Mouse (Mus musculus) limb, embryonic 11.5 days (tissue): ENCODE results near the gene Rnf11. TPM values are rescaled to one million over a fixed set of nuclear protein-coding genes. Genes with fewer than 3 reads are reported as not detected.

Source experiments
- ATAC-seq: fragments of 200-750 bp; cut with Nextera tagmentation; 2 replicates; pipeline ENCODE4 v1.8.0; 2017; ENCODE audit warnings: low read depth; ENCODE audit not compliant: insufficient number of reproducible peaks, low FRiP score, low TSS enrichment
- DNase-seq: peaks from one replicate; pipeline ENCODE4 v3.0.0-alpha.2; 2015; ENCODE audit warnings: low spot score
- H3K27ac ChIP-seq: fragments of 300-500 bp; sonication (generic); replicated peaks from 2 replicates; pipeline ENCODE4 v1.5.1; 2014; ENCODE audit warnings: low read depth, mild to moderate bottlenecking, low read length
- H3K27me3 ChIP-seq: fragments of 300-500 bp; sonication (generic); 2 replicates; pipeline ENCODE4 v1.6.1; 2014; ENCODE audit warnings: mild to moderate bottlenecking, low read length, mixed read lengths; ENCODE audit not compliant: control insufficient read depth, insufficient read depth
- H3K36me3 ChIP-seq: fragments of 300-500 bp; sonication (generic); 2 replicates; pipeline ENCODE4 v1.6.1; 2014; ENCODE audit warnings: mild to moderate bottlenecking, low read length, moderate library complexity, mixed read lengths; ENCODE audit not compliant: control insufficient read depth, insufficient read depth
- H3K4me1 ChIP-seq: fragments of 300-500 bp; sonication (generic); 2 replicates; pipeline ENCODE4 v1.6.1; 2014; ENCODE audit warnings: low read length, mixed read lengths; ENCODE audit not compliant: control insufficient read depth, insufficient read depth
- H3K4me2 ChIP-seq: fragments of 300-500 bp; sonication (generic); 2 replicates; pipeline ENCODE4 v1.6.1; 2014; ENCODE audit warnings: low read depth, mild to moderate bottlenecking, moderate library complexity; ENCODE audit not compliant: severe bottlenecking
- H3K4me3 ChIP-seq: fragments of 300-500 bp; sonication (generic); 2 replicates; pipeline ENCODE4 v1.5.1; 2014; ENCODE audit warnings: low read depth, low read length
- H3K9ac ChIP-seq: fragments of 300-500 bp; sonication (generic); 2 replicates; pipeline ENCODE4 v1.6.1; 2014; ENCODE audit warnings: mild to moderate bottlenecking, low read length
- H3K9me3 ChIP-seq: fragments of 300-500 bp; sonication (generic); 2 replicates; pipeline ENCODE4 v1.6.1; 2016; ENCODE audit warnings: low read length; ENCODE audit not compliant: control insufficient read depth
- WGBS: fragments of 180-500 bp; shearing (Covaris S2); extraction: QIAGEN DNeasy Blood & Tissue Kit; methylation state at CpG from one replicate; pipeline ENCODE4 v1.1.7; 2014; 5-methylcytosine and 5-hydroxymethylcytosine counted together
- polyA plus RNA-seq: library from polyadenylated mRNA; unstranded; fragments of >200 nt; fragmentation: Nextera tagmentation; extraction: Ambion mirVana; gene quantifications from 2 replicates; pipeline ENCODE4 v1.2.1, GENCODE M21; 2014

Gene Rnf11
- polyA plus RNA-seq, 1 experiment from 2014 or later: 36.9 TPM

- DNase-seq: peak; percentile 62
- no peak overlapping the region for H3K4me3 ChIP-seq
- 49% methylated on average over 13 of the region's 13 CpGs for WGBS
- H3K27me3 ChIP-seq: no peaks in the 10 kb centered on the region
- H3K9me3 ChIP-seq: no peaks in the 10 kb centered on the region
- no peaks in the 10 kb centered on the region for H3K36me3 ChIP-seq
- H3K9ac ChIP-seq: no peak overlapping the region
- ATAC-seq: no peak
- no peak overlapping the region for H3K27ac ChIP-seq
- H3K4me1 ChIP-seq: peaks cover 12% of the 10 kb centered on the region
- H3K4me2 ChIP-seq: no peak overlapping the region
Observed at GRCm38 (mm10) chr4:109430854-109431253, 53.7 kb downstream of the Rnf11 start.

GRCm38 (mm10) chr4:109430250-109430649, 54.3 kb downstream of the Rnf11 start:
- H3K4me2 ChIP-seq: no peak overlapping the region
- no peak for DNase-seq
- no peaks in the 10 kb centered on the region for H3K27me3 ChIP-seq
- no peak overlapping the region for H3K9ac ChIP-seq
- H3K4me3 ChIP-seq: no peak overlapping the region
- peaks cover 12% of the 10 kb centered on the region for H3K4me1 ChIP-seq
- no peaks in the 10 kb centered on the region for H3K9me3 ChIP-seq
- ATAC-seq: no peak
- no peaks in the 10 kb centered on the region for H3K36me3 ChIP-seq
- no peak overlapping the region for H3K27ac ChIP-seq
- WGBS: 91% methylated on average over 7 of the region's 7 CpGs

- Histone ChIP-seq H3K36me3 (no peaks in the 10 kb centered on the region), H3K9me3 (no peaks in the 10 kb centered on the region), H3K4me3 (no peak overlapping the region), H3K9ac (no peak overlapping the region), H3K27me3 (no peaks in the 10 kb centered on the region), H3K4me2 (no peak overlapping the region), H3K4me1 (peaks cover under 1% of the 10 kb centered on the region), H3K27ac (no peak overlapping the region)
- DNase-seq (no peak), ATAC-seq (no peak)
- WGBS: 70% methylated on average over 1 of the region's 1 CpGs
Observed at GRCm38 (mm10) chr4:109427058-109427457, 57.5 kb downstream of the Rnf11 start.

GRCm38 (mm10) chr4:109423438-109423837, 61.1 kb downstream of the Rnf11 start:
- Histone ChIP-seq H3K4me1 (no peaks in the 10 kb centered on the region), H3K4me2 (no peak overlapping the region), H3K4me3 (no peak overlapping the region), H3K9ac (no peak overlapping the region), H3K36me3 (no peaks in the 10 kb centered on the region), H3K9me3 (no peaks in the 10 kb centered on the region), H3K27ac (no peak overlapping the region), H3K27me3 (no peaks in the 10 kb centered on the region)
- no peak for ATAC-seq
- no peak for DNase-seq
- 78% methylated on average over 2 of the region's 2 CpGs for WGBS

GRCm38 (mm10) chr4:109422436-109422835, 62.1 kb downstream of the Rnf11 start:
- ATAC-seq: no peak
- WGBS: 80% methylated on average over 6 of the region's 6 CpGs
- H3K4me1 ChIP-seq: no peaks in the 10 kb centered on the region
- no peak overlapping the region for H3K4me2 ChIP-seq
- no peaks in the 10 kb centered on the region for H3K9me3 ChIP-seq
- H3K4me3 ChIP-seq: no peak overlapping the region
- no peak for DNase-seq
- H3K36me3 ChIP-seq: no peaks in the 10 kb centered on the region
- no peaks in the 10 kb centered on the region for H3K27me3 ChIP-seq
- H3K9ac ChIP-seq: no peak overlapping the region
- no peak overlapping the region for H3K27ac ChIP-seq

GRCm38 (mm10) chr4:109421608-109422007, 62.9 kb downstream of the Rnf11 start:
- Histone ChIP-seq H3K9ac (no peak overlapping the region), H3K27ac (no peak overlapping the region), H3K27me3 (no peaks in the 10 kb centered on the region), H3K4me3 (no peak overlapping the region), H3K9me3 (no peaks in the 10 kb centered on the region), H3K4me2 (no peak overlapping the region), H3K4me1 (no peaks in the 10 kb centered on the region), H3K36me3 (no peaks in the 10 kb centered on the region)
- DNase-seq (no peak), ATAC-seq (no peak)
- WGBS: 85% methylated on average over 7 of the region's 7 CpGs

- Histone ChIP-seq H3K4me3 (no peak overlapping the region), H3K27me3 (no peaks in the 10 kb centered on the region), H3K9me3 (no peaks in the 10 kb centered on the region), H3K4me1 (no peaks in the 10 kb centered on the region), H3K9ac (no peak overlapping the region), H3K4me2 (no peak overlapping the region), H3K36me3 (no peaks in the 10 kb centered on the region), H3K27ac (no peak overlapping the region)
- 73% methylated on average over 8 of the region's 8 CpGs for WGBS
- no peak for DNase-seq
- no peak for ATAC-seq
Observed at GRCm38 (mm10) chr4:109420138-109420795, 64.3 kb downstream of the Rnf11 start.

- WGBS: 87% methylated on average over 4 of the region's 4 CpGs
- no peak for DNase-seq
Observed at GRCm38 (mm10) chr4:109419563-109419962, 65.0 kb downstream of the Rnf11 start.

GRCm38 (mm10) chr4:109419017-109419416, 65.5 kb downstream of the Rnf11 start:
- ATAC-seq (no peak), DNase-seq (no peak)
- Histone ChIP-seq H3K27ac (no peak overlapping the region), H3K4me1 (no peaks in the 10 kb centered on the region), H3K4me3 (no peak overlapping the region), H3K4me2 (no peak overlapping the region), H3K27me3 (no peaks in the 10 kb centered on the region), H3K36me3 (no peaks in the 10 kb centered on the region), H3K9me3 (no peaks in the 10 kb centered on the region), H3K9ac (no peak overlapping the region)
- 56% methylated on average over 3 of the region's 3 CpGs for WGBS

More at GRCm38 (mm10) chr4:109419563-109419962, 65.0 kb downstream of the Rnf11 start:
- no peaks in the 10 kb centered on the region for H3K27me3 ChIP-seq
- no peak overlapping the region for H3K27ac ChIP-seq
- no peaks in the 10 kb centered on the region for H3K9me3 ChIP-seq
- H3K36me3 ChIP-seq: no peaks in the 10 kb centered on the region
- no peak overlapping the region for H3K9ac ChIP-seq
- no peaks in the 10 kb centered on the region for H3K4me1 ChIP-seq
- H3K4me2 ChIP-seq: no peak overlapping the region
- H3K4me3 ChIP-seq: no peak overlapping the region
- ATAC-seq: no peak
